Mouse (Mus musculus): ENCODE measurements around the gene C2cd3. TPM values are rescaled to one million over a fixed set of nuclear protein-coding genes. Genes with fewer than 3 reads are reported as not detected.

Gene C2cd3
- polyA plus RNA-seq, 1 experiment from 2014 or later: 7.5 TPM

DNA sequence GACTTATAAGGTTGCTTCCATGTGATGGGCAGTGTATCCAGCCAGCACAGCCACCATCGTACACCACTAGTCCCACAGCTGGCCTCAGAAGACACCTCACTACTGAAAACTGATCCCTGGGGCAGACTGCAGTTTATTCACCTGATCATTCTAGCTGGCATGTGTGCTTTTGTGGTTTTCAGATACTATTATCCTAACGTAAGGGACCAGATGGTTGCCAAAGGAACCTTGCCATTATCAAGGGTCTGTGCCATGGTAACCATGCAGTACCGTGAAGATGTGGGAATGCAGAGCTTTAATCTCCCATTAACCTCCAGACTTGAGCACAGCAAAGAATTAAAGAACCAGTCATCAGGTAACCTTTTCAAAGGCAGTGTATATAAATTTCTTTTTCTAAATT, 53.8 kb downstream of the C2cd3 start:
- ATAC-seq: no peak
- H3K4me1 ChIP-seq (ENCODE audit: insufficient read depth, low read depth, low read length): no peaks in the 10 kb centered on the region
- H3K27me3 ChIP-seq (replicated peaks; ENCODE audit: insufficient read depth, low read length): no peaks in the 10 kb centered on the region
- peaks cover 20% of the 10 kb centered on the region; the same call in 1 of the 2 replicates for H3K36me3 ChIP-seq (ENCODE audit: insufficient read depth, low read length)
- no peak for DNase-seq (ENCODE audit: low spot score)
- no peaks in the 10 kb centered on the region for H3K9me3 ChIP-seq (ENCODE audit: low read length)
- no peak overlapping the region for H3K9ac ChIP-seq (replicated peaks; ENCODE audit: low read depth)
- no peak overlapping the region for H3K4me3 ChIP-seq (ENCODE audit: low read depth, low read length)
- no peak overlapping the region for H3K4me2 ChIP-seq (replicated peaks; ENCODE audit: low read depth, low read length)
- H3K27ac ChIP-seq (ENCODE audit: low read length): no peak overlapping the region
- TF ChIP-seq CTCF (IDR thresholded peaks at IDR 0.05) (no peak), EP300 (IDR thresholded peaks at IDR 0.05) (no peak)
- 90% methylated on average over 3 of the region's 3 CpGs for WGBS

DNA sequence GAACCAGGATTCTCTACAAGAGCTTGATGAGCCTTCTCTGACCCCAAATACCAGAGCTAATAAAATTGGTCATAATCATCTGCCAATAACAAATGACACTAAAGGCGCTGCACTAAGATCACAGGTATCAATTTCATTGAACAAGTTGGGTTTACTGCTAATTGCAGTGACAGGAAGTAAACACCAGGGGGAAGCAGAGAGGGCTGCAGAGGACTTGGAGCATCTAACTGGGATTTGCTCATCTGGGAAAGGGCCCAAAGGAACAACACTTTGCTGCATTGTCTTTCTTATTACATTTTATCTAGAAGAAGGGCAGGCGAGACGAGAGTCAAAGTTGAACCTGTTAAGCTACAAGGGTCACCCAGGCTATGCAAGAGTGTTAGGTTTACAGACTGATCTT, 57.1 kb downstream of the C2cd3 start:
- H3K4me1 ChIP-seq (ENCODE audit: insufficient read depth, low read depth, low read length): no peaks in the 10 kb centered on the region
- peak; percentile 85 for DNase-seq (ENCODE audit: low spot score)
- H3K36me3 ChIP-seq (ENCODE audit: insufficient read depth, low read length): peaks cover 14% of the 10 kb centered on the region; the same call in 1 of the 2 replicates

DNA sequence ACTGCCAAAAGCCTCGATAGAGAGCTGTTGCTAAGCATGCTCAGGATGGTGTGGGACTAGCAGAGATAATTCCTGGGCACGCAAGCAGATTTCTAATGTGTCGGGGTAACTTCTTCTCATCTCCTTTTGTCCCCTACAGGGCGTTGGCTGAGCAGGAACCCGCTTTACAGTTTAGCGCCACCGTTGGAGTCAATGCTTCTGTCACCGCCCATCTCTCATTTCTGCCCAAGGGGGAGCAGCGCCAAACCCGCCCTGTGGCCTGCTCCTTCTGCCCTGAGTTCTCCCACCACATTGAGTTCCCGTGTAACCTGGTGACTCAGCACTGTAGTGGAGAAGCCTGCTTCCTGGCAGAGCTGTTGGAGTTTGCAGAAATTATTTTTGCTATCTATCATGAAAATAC, 57.9 kb downstream of the C2cd3 start:
- no peaks in the 10 kb centered on the region for H3K4me1 ChIP-seq (ENCODE audit: insufficient read depth, low read depth, low read length)
- peaks cover 12% of the 10 kb centered on the region; the same call in 1 of the 2 replicates for H3K36me3 ChIP-seq (ENCODE audit: insufficient read depth, low read length)
- DNase-seq (ENCODE audit: low spot score) (no peak), ATAC-seq (no peak)
- H3K27me3 ChIP-seq (replicated peaks; ENCODE audit: insufficient read depth, low read length): no peaks in the 10 kb centered on the region
- no peak overlapping the region for H3K9ac ChIP-seq (replicated peaks; ENCODE audit: low read depth)
- 85% methylated on average over 11 of the region's 11 CpGs for WGBS
- no peak for TF ChIP-seq EP300 (IDR thresholded peaks at IDR 0.05)
- no peak for TF ChIP-seq CTCF (IDR thresholded peaks at IDR 0.05)
- no peak overlapping the region for H3K4me2 ChIP-seq (replicated peaks; ENCODE audit: low read depth, low read length)
- no peaks in the 10 kb centered on the region for H3K9me3 ChIP-seq (ENCODE audit: low read length)
- H3K4me3 ChIP-seq (ENCODE audit: low read depth, low read length): no peak overlapping the region
- no peak overlapping the region for H3K27ac ChIP-seq (ENCODE audit: low read length)

More for the DNA sequence above, 57.1 kb downstream of the C2cd3 start:
- H3K4me2 ChIP-seq (replicated peaks; ENCODE audit: low read depth, low read length): no peak overlapping the region
- H3K9me3 ChIP-seq (ENCODE audit: low read length): no peaks in the 10 kb centered on the region
- no peak for ATAC-seq
- 59% methylated on average over 3 of the region's 3 CpGs for WGBS
- H3K9ac ChIP-seq (replicated peaks; ENCODE audit: low read depth): no peak overlapping the region
- no peak overlapping the region for H3K27ac ChIP-seq (ENCODE audit: low read length)
- no peaks in the 10 kb centered on the region for H3K27me3 ChIP-seq (replicated peaks; ENCODE audit: insufficient read depth, low read length)
- TF ChIP-seq EP300 (IDR thresholded peaks at IDR 0.05): no peak
- TF ChIP-seq CTCF (IDR thresholded peaks at IDR 0.05): peak; percentile 96
- H3K4me3 ChIP-seq (ENCODE audit: low read depth, low read length): no peak overlapping the region

DNA sequence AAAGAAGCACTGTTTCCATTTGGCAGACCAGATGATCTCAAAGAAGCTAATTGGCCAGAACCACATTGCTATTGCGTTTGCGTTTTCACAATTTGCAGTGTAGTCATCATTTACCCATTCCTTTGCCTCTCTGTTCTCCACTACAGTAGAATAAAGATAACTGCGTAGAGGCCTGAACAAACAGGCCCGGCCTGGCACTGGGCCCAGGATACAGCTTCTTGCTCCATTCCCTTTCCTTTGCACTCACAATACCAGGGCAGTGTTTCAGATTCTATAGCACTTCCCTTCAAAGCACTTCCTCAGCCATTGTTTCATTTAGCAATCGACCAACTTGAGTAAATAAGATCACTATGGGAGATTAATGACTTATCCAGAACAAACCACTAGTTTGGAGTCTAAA, 59.1 kb downstream of the C2cd3 start:
- Histone ChIP-seq H3K27me3 (replicated peaks; ENCODE audit: insufficient read depth, low read length) (no peaks in the 10 kb centered on the region), H3K36me3 (ENCODE audit: insufficient read depth, low read length) (peaks cover 17% of the 10 kb centered on the region; the same call in 1 of the 2 replicates), H3K27ac (ENCODE audit: low read length) (no peak overlapping the region), H3K4me3 (ENCODE audit: low read depth, low read length) (no peak overlapping the region), H3K9me3 (ENCODE audit: low read length) (no peaks in the 10 kb centered on the region), H3K4me1 (ENCODE audit: insufficient read depth, low read depth, low read length) (no peaks in the 10 kb centered on the region), H3K4me2 (replicated peaks; ENCODE audit: low read depth, low read length) (no peak overlapping the region), H3K9ac (replicated peaks; ENCODE audit: low read depth) (no peak overlapping the region)
- DNase-seq (ENCODE audit: low spot score) (peak; percentile 89), ATAC-seq (peak; percentile 91)
- WGBS: 41% methylated on average over 5 of the region's 5 CpGs
- TF ChIP-seq EP300 (IDR thresholded peaks at IDR 0.05) (peak; percentile 87), CTCF (IDR thresholded peaks at IDR 0.05) (no peak)

DNA sequence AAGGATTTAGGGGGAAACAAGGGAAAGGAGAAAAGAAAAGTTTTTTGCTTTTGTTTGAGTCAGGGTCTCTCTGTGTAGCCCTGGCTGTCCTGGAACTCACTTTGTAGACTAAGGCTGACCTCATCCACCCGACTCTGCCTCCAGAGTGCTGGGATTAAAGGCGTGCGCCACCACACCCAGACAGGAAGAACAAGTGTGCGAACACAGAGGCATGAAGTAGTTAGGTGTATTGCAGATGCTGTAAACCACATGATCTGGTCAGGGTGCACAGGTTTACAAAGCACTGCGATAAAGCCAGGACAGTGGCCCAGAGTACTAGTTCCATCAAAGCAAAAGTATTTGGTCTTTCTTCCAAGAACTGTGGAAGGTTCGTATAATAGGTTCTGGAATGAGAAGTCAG, 61.3 kb downstream of the C2cd3 start:
- TF ChIP-seq CTCF (IDR thresholded peaks at IDR 0.05): no peak
- no peak for TF ChIP-seq EP300 (IDR thresholded peaks at IDR 0.05)
- Histone ChIP-seq H3K4me3 (ENCODE audit: low read depth, low read length) (no peak overlapping the region), H3K36me3 (ENCODE audit: insufficient read depth, low read length) (peaks cover 15% of the 10 kb centered on the region; the same call in 1 of the 2 replicates)

DNA sequence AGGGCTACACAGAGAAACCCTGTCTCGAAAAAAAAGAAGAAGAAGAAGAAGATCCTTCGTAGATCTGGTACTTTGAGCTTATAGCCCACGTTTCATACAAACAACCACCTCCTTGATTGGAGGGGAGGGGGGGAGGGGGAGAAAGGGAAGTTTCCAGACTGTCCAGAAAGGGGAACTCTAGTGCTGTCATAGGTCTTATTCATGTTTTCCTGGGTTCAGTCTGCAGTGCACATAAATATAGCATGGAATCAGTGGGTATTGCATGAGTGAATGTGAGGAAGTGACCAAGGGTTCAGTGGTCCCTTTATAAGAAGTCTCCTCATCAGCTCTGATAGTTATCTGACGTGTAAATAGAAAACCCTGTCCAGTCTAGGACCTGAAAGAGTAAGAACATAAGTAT, 71.7 kb downstream of the C2cd3 start:
- Histone ChIP-seq H3K36me3 (ENCODE audit: insufficient read depth, low read length) (peaks cover 22% of the 10 kb centered on the region; the same call in 1 of the 2 replicates), H3K9ac (replicated peaks; ENCODE audit: low read depth) (no peak overlapping the region), H3K27ac (ENCODE audit: low read length) (no peak overlapping the region), H3K9me3 (ENCODE audit: low read length) (no peaks in the 10 kb centered on the region), H3K4me2 (replicated peaks; ENCODE audit: low read depth, low read length) (no peak overlapping the region), H3K27me3 (replicated peaks; ENCODE audit: insufficient read depth, low read length) (no peaks in the 10 kb centered on the region), H3K4me1 (ENCODE audit: insufficient read depth, low read depth, low read length) (no peaks in the 10 kb centered on the region), H3K4me3 (ENCODE audit: low read depth, low read length) (no peak overlapping the region)
- WGBS: 84% methylated on average over 4 of the region's 4 CpGs
- TF ChIP-seq EP300 (IDR thresholded peaks at IDR 0.05) (no peak), CTCF (IDR thresholded peaks at IDR 0.05) (no peak)
- ATAC-seq: no peak
- DNase-seq (ENCODE audit: low spot score): peak; percentile 30

More for the DNA sequence above, 61.3 kb downstream of the C2cd3 start:
- no peaks in the 10 kb centered on the region for H3K4me1 ChIP-seq (ENCODE audit: insufficient read depth, low read depth, low read length)
- no peak overlapping the region for H3K4me2 ChIP-seq (replicated peaks; ENCODE audit: low read depth, low read length)
- H3K9me3 ChIP-seq (ENCODE audit: low read length): no peaks in the 10 kb centered on the region
- WGBS: 90% methylated on average over 6 of the region's 6 CpGs
- no peak overlapping the region for H3K27ac ChIP-seq (ENCODE audit: low read length)
- ATAC-seq (no peak), DNase-seq (ENCODE audit: low spot score) (no peak)
- H3K9ac ChIP-seq (replicated peaks; ENCODE audit: low read depth): no peak overlapping the region
- H3K27me3 ChIP-seq (replicated peaks; ENCODE audit: insufficient read depth, low read length): no peaks in the 10 kb centered on the region

DNA sequence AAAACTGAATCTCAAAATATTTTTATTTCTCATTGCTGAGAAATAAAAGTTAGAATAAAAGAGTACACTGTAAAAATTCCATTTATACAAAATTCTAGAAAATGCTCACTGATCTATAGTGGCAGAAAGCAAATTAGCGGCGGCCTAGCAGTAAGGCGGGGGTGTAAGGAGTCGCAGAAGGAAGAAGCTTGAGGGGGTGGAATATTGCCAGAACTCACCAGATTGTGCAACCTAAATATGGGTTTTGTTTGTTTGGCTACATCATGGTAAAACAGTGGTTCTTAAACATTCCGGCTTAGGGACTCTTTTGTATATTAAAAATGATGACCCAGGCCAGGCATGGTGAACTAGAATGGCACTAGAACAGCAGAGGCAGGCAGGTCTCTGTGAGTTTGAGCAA, 74.2 kb downstream of the C2cd3 start:
- TF ChIP-seq CTCF (IDR thresholded peaks at IDR 0.05): no peak
- no peak for TF ChIP-seq EP300 (IDR thresholded peaks at IDR 0.05)
- no peaks in the 10 kb centered on the region for H3K4me1 ChIP-seq (ENCODE audit: insufficient read depth, low read depth, low read length)
- H3K4me2 ChIP-seq (replicated peaks; ENCODE audit: low read depth, low read length): no peak overlapping the region
- no peaks in the 10 kb centered on the region for H3K27me3 ChIP-seq (replicated peaks; ENCODE audit: insufficient read depth, low read length)
- DNase-seq (ENCODE audit: low spot score) (no peak), ATAC-seq (no peak)
- peaks cover 14% of the 10 kb centered on the region; the same call in 1 of the 2 replicates for H3K36me3 ChIP-seq (ENCODE audit: insufficient read depth, low read length)
- no peak overlapping the region for H3K4me3 ChIP-seq (ENCODE audit: low read depth, low read length)
- 93% methylated on average over 5 of the region's 5 CpGs for WGBS
- no peak overlapping the region for H3K9ac ChIP-seq (replicated peaks; ENCODE audit: low read depth)
- H3K9me3 ChIP-seq (ENCODE audit: low read length): no peaks in the 10 kb centered on the region
- H3K27ac ChIP-seq (ENCODE audit: low read length): no peak overlapping the region

Data from lung, postnatal 0 days (tissue).